ENCODE assay signal across 26 mouse cellular contexts in genomic region chr4:107358460-107358859, GRCm38 (mm10). TPM values are rescaled to one million over a fixed set of nuclear protein-coding genes. Genes with fewer than 3 reads are reported as not detected.
DNase-seq lines count a peak whose midpoint lies in the region; ATAC-seq and TF ChIP-seq lines count a peak whose summit lies in the region.
"Had no signal": no experiment of that assay in that cellular context is flagged by ENCODE, and none has a peak within 500 bp of the region (broad histone marks: within the 10 kb centered on the region; RNA-seq: fewer than 3 reads in every experiment).

No protein-coding gene starts in this region.

- H3K27me3 ChIP-seq in hindbrain, postnatal 0 days (ENCODE audit: insufficient read depth, low read length): no peaks in the 10 kb centered on the region
- H3K27me3 ChIP-seq in hindbrain, embryonic 10.5 days (ENCODE audit: insufficient read depth, poor library complexity, severe bottlenecking): no peaks in the 10 kb centered on the region
- H3K27me3 ChIP-seq: forebrain, embryonic 13.5 days; heart, embryonic 12.5 days; hindbrain, embryonic 13.5 days; megakaryocyte, embryonic 14.5 days had no signal

- TF ChIP-seq CTCF in hindbrain, postnatal 0 days (IDR thresholded peaks at IDR 0.05; ENCODE audit: low read depth): no peak

- peak; percentile 87 to 92 for DNase-seq in cerebellum, postnatal 10 days
- no peak for DNase-seq in cerebellum, adult 18-20 months
- peak; percentile 40 for DNase-seq in hindbrain, postnatal 0 days (ENCODE audit: low spot score)
- no peak for DNase-seq in hindbrain, embryonic 10.5 days (ENCODE audit: low spot score)
- DNase-seq in brain, adult 2 months (ENCODE audit: low read depth, low spot score): peak; percentile 63
- peak; percentile 66 for DNase-seq in layer of hippocampus, adult 9-11 months
- no peak for DNase-seq in thymus, postnatal 25 days
- DNase-seq in lung, adult 18-20 months: no peak
- DNase-seq: heart, postnatal 14 days; kidney, adult 9 months; kidney, postnatal 25 days; lung, adult 2 months; retina, postnatal 1 day had no signal

- no peak overlapping the region for H3K4me3 ChIP-seq in hindbrain, postnatal 0 days (ENCODE audit: low read length)
- no peak overlapping the region for H3K4me3 ChIP-seq in hindbrain, embryonic 10.5 days
- H3K4me3 ChIP-seq: embryonic facial prominence, embryonic 10.5 days; forebrain, embryonic 13.5 days; heart, embryonic 12.5 days; hindbrain, embryonic 13.5 days; left cerebral cortex, adult 2 months; megakaryocyte, embryonic 14.5 days had no signal

- H3K36me3 ChIP-seq in hindbrain, postnatal 0 days (ENCODE audit: insufficient read depth, low read length): peaks cover 6% of the 10 kb centered on the region; the same call in 1 of the 2 replicates
- H3K36me3 ChIP-seq in hindbrain, embryonic 10.5 days: 0 out of 2 replicates have a peak, but pooled peaks cover 11% of the 10 kb centered on the region

- no peak overlapping the region for H3K27ac ChIP-seq in hindbrain, postnatal 0 days
- H3K27ac ChIP-seq in hindbrain, embryonic 10.5 days: no peak overlapping the region
- H3K27ac ChIP-seq: embryonic facial prominence, embryonic 10.5 days; forebrain, embryonic 13.5 days; hindbrain, embryonic 13.5 days; left cerebral cortex, adult 2 months had no signal

- H3K4me2 ChIP-seq in hindbrain, postnatal 0 days (ENCODE audit: low read depth, low read length): no peak overlapping the region
- H3K4me2 ChIP-seq: forebrain, embryonic 13.5 days; heart, embryonic 12.5 days; hindbrain, embryonic 13.5 days; liver, embryonic 11.5 days had no signal

- no peaks in the 10 kb centered on the region for H3K4me1 ChIP-seq in hindbrain, postnatal 0 days (ENCODE audit: insufficient read depth, low read length)
- peaks cover 8% of the 10 kb centered on the region; the same call in 1 of the 2 replicates for H3K4me1 ChIP-seq in hindbrain, embryonic 10.5 days (replicated peaks)
- H3K4me1 ChIP-seq: forebrain, embryonic 13.5 days; heart, embryonic 12.5 days had no signal

- WGBS in hindbrain, postnatal 0 days: 74% methylated on average over 3 of the region's 3 CpGs
- 90% methylated on average over 3 of the region's 3 CpGs for WGBS in hindbrain, embryonic 10.5 days

- no peaks in the 10 kb centered on the region for H3K9me3 ChIP-seq in hindbrain, postnatal 0 days (ENCODE audit: low read length)
- no peaks in the 10 kb centered on the region for H3K9me3 ChIP-seq in hindbrain, embryonic 10.5 days
- H3K9me3 ChIP-seq: embryonic facial prominence, embryonic 10.5 days; forebrain, embryonic 13.5 days; G1E; heart, embryonic 12.5 days; hindbrain, embryonic 13.5 days had no signal

- ATAC-seq in hindbrain, postnatal 0 days: no peak
- ATAC-seq: forebrain, embryonic 13.5 days; midbrain, embryonic 16.5 days had no signal

- H3K9ac ChIP-seq in hindbrain, postnatal 0 days (replicated peaks; ENCODE audit: low read length): no peak overlapping the region
- H3K9ac ChIP-seq: forebrain, embryonic 13.5 days; heart, embryonic 12.5 days; hindbrain, embryonic 13.5 days had no signal

RNA-seq across cellular contexts. Expression of gene Ndc1, which starts 9.1 kb away (rescaled TPM):
- total RNA-seq in hindbrain, postnatal 0 days (2014; rRNA removed): 28.2 and 34.8 TPM in 2 replicates
- polyA plus RNA-seq in hindbrain, postnatal 0 days (2015; fragmentation: Nextera tagmentation; extraction: Ambion mirVana): 17.5 and 19.4 TPM in 2 replicates
- polyA plus RNA-seq in hindbrain, embryonic 10.5 days (2016; fragmentation: Nextera tagmentation; extraction: Ambion mirVana): 35.1 and 48.3 TPM in 2 replicates

RNA-seq across cellular contexts. Expression of gene Yipf1, which starts 44.3 kb away (rescaled TPM):
- total RNA-seq in hindbrain, postnatal 0 days (2014; rRNA removed): 69.3 and 72.1 TPM in 2 replicates
- polyA plus RNA-seq in hindbrain, postnatal 0 days (2015; fragmentation: Nextera tagmentation; extraction: Ambion mirVana): 69.1 and 69.4 TPM in 2 replicates
- polyA plus RNA-seq in hindbrain, embryonic 10.5 days (2016; fragmentation: Nextera tagmentation; extraction: Ambion mirVana): 42.0 and 48.2 TPM in 2 replicates

RNA-seq across cellular contexts. Expression of gene Dio1, which starts 51.5 kb away (rescaled TPM):
- not detected in 2 replicates for total RNA-seq in hindbrain, postnatal 0 days (2014; rRNA removed)
- polyA plus RNA-seq in hindbrain, postnatal 0 days (2015; fragmentation: Nextera tagmentation; extraction: Ambion mirVana): not detected in 2 replicates
- polyA plus RNA-seq in hindbrain, embryonic 10.5 days (2016; fragmentation: Nextera tagmentation; extraction: Ambion mirVana): not detected in 2 replicates
- total RNA-seq: G1E; gastrocnemius, adult 18-20 months; granulocyte monocyte progenitor cell, adult 5-6 weeks; left cerebral cortex, adult 2 months had no signal
- polyA plus RNA-seq: embryonic facial prominence, embryonic 10.5 days; forebrain, embryonic 13.5 days; G1E; heart, embryonic 12.5 days; hindbrain, embryonic 13.5 days; limb, embryonic 11.5 days; midbrain, embryonic 16.5 days; urinary bladder, adult 2 months had no signal

Comparison
In these comparisons a context has a peak if more than half of its experiments do, and no peak if none do; other contexts are left out.
1. DNase-seq: peak in cerebellum, postnatal 10 days (2 of 2), hindbrain, postnatal 0 days (single experiment), brain, adult 2 months (single experiment) and layer of hippocampus, adult 9-11 months (single experiment); none in cerebellum, adult 18-20 months (0 of 2), hindbrain, embryonic 10.5 days (single experiment), thymus, postnatal 25 days (single experiment) and lung, adult 18-20 months (0 of 2).